ENCODE assay signal across 11 mouse cellular contexts in genomic region chr6:54819272-54819671, GRCm38 (mm10). TPM values are rescaled to one million over a fixed set of nuclear protein-coding genes. Genes with fewer than 3 reads are reported as not detected.
DNase-seq lines count a peak whose midpoint lies in the region; ATAC-seq and TF ChIP-seq lines count a peak whose summit lies in the region.
"Had no signal": no experiment of that assay in that cellular context is flagged by ENCODE, and none has a peak within 500 bp of the region (broad histone marks: within the 10 kb centered on the region; RNA-seq: fewer than 3 reads in every experiment).

No protein-coding gene starts in this region.

- peak overlapping the region in 2 of 3 experiments; percentile 16 to 70 for H3K4me3 ChIP-seq in CH12.LX (replicated peaks in 1 of 3; ENCODE audit: low read depth in 2 of 3, low read length in 2 of 3, poor library complexity in 1 of 3)
- peak overlapping the region; percentile 52 for H3K4me3 ChIP-seq in bone marrow macrophage, adult 2 months (ENCODE audit: insufficient read depth, low read length)
- H3K4me3 ChIP-seq in limb, embryonic 13.5 days: no peak overlapping the region
- H3K4me3 ChIP-seq: embryonic facial prominence, embryonic 15.5 days; limb, embryonic 15.5 days had no signal

- peaks cover 38% of the 10 kb centered on the region for H3K79me2 ChIP-seq in CH12.LX (replicated peaks; ENCODE audit: control insufficient read depth, extremely low read depth, insufficient read depth, poor library complexity, severe bottlenecking)

- no peak for TF ChIP-seq POLR2A in CH12.LX (IDR thresholded peaks at IDR 0.05; ENCODE audit: low read depth, low read length)
- no peak for TF ChIP-seq POLR2A in bone marrow macrophage, adult 2 months (IDR thresholded peaks at IDR 0.05; ENCODE audit: borderline replicate concordance, low read depth, low read length)

- peaks cover 5% of the 10 kb centered on the region for H3K9me3 ChIP-seq in CH12.LX (replicated peaks; ENCODE audit: low read length)
- H3K9me3 ChIP-seq in limb, embryonic 13.5 days: no peaks in the 10 kb centered on the region
- H3K9me3 ChIP-seq: embryonic facial prominence, embryonic 15.5 days; limb, embryonic 15.5 days had no signal

- dilution Hi-C loops in CH12.LX (cut with MboI; ENCODE audit: extremely low pct_ligation_motif_present, extremely low pct_unique_long_range_greater_than_20kb, low sequenced_read_pairs): no loop called here

- H3K4me2 ChIP-seq in CH12.LX (ENCODE audit: insufficient read depth, low read depth, poor library complexity, severe bottlenecking): peak overlapping the region; percentile 98
- peak overlapping the region; percentile 37; the same call in 1 of the 2 replicates for H3K4me2 ChIP-seq in limb, embryonic 13.5 days (replicated peaks)
- H3K4me2 ChIP-seq: embryonic facial prominence, embryonic 15.5 days; limb, embryonic 15.5 days had no signal

- no peak for TF ChIP-seq RAD21 in CH12.LX (IDR thresholded peaks at IDR 0.05; ENCODE audit: low read depth, low read length)

- peak; percentile 1 for DNase-seq in kidney, adult 11 months
- DNase-seq in kidney, postnatal 4 days: no peak
- DNase-seq in CH12.LX (ENCODE audit: extremely low read depth): no peak
- DNase-seq in cerebellum, postnatal 4 days (ENCODE audit: low spot score in 2 of 2): no peak
- no peak for DNase-seq in left cerebral cortex, postnatal 4 days
- no peak for DNase-seq in right cerebral cortex, adult 2 months (ENCODE audit: low spot score in 2 of 2)
- DNase-seq: kidney, postnatal 25 days had no signal

- ATAC-seq in limb, embryonic 13.5 days (ENCODE audit: low FRiP score, low read depth): no peak

- TF ChIP-seq EP300 in CH12.LX (IDR thresholded peaks at IDR 0.05; ENCODE audit: low read length): no peak

- TF ChIP-seq CTCF in CH12.LX (conservative IDR thresholded peaks at IDR 0.05 in 1 of 2, IDR thresholded peaks at IDR 0.05 in 1 of 2; ENCODE audit: low read depth in 2 of 2, low read length in 2 of 2): no peak
- no peak for TF ChIP-seq CTCF in bone marrow macrophage, adult 2 months (IDR thresholded peaks at IDR 0.05; ENCODE audit: low read depth, low read length)

- no peaks in the 10 kb centered on the region for H3K27me3 ChIP-seq in CH12.LX (replicated peaks)
- no peaks in the 10 kb centered on the region for H3K27me3 ChIP-seq in limb, embryonic 13.5 days
- H3K27me3 ChIP-seq: embryonic facial prominence, embryonic 15.5 days; limb, embryonic 15.5 days had no signal

- H3K9ac ChIP-seq in CH12.LX (ENCODE audit: insufficient read depth, low read depth): peak overlapping the region; percentile 56; the same call in 1 of the 2 replicates
- H3K9ac ChIP-seq in limb, embryonic 13.5 days: no peak overlapping the region
- H3K9ac ChIP-seq: embryonic facial prominence, embryonic 15.5 days; limb, embryonic 15.5 days had no signal

- intact Hi-C loops in left cerebral cortex, postnatal 4 days (cut with DNase I): loop anchor here (5.0 to 10.0 kb wide), 2 partner anchors 117 to 176 kb away; partner anchors contain the start of gene Ggct

- no peak overlapping the region for H3K27ac ChIP-seq in CH12.LX (ENCODE audit: insufficient read depth, low read depth)
- no peak overlapping the region for H3K27ac ChIP-seq in bone marrow macrophage, adult 2 months (ENCODE audit: insufficient read depth, low read depth, low read length)
- H3K27ac ChIP-seq in limb, embryonic 13.5 days: no peak overlapping the region
- H3K27ac ChIP-seq: embryonic facial prominence, embryonic 15.5 days; limb, embryonic 15.5 days had no signal

- 30% methylated on average over 4 of the region's 4 CpGs for WGBS in limb, embryonic 13.5 days

- peaks cover 0 to 29% of the 10 kb centered on the region in 2 experiments; a peak in 3 of 4 replicates for H3K4me1 ChIP-seq in CH12.LX (ENCODE audit: control insufficient read depth in 1 of 2, insufficient read depth in 2 of 2)
- H3K4me1 ChIP-seq in bone marrow macrophage, adult 2 months (ENCODE audit: control insufficient read depth, insufficient read depth, low read length): peaks cover 36% of the 10 kb centered on the region
- peaks cover 20% of the 10 kb centered on the region for H3K4me1 ChIP-seq in limb, embryonic 13.5 days

- in situ Hi-C loops in CH12.LX (cut with MboI; ENCODE audit: low pct_ligation_motif_present, low pct_unique_long_range_greater_than_20kb, low sequenced_read_pairs): loop anchor here (10.0 kb wide), 1 partner anchor 96 kb away; no protein-coding TSS in a partner anchor

- H3K36me3 ChIP-seq in CH12.LX (replicated peaks in 1 of 2; ENCODE audit: control insufficient read depth in 1 of 2, insufficient read depth in 1 of 2, low read length in 1 of 2): peaks cover 0 to 21% of the 10 kb centered on the region in 2 experiments
- H3K36me3 ChIP-seq in limb, embryonic 13.5 days: no peaks in the 10 kb centered on the region
- H3K36me3 ChIP-seq: embryonic facial prominence, embryonic 15.5 days; limb, embryonic 15.5 days had no signal

TF ChIP-seq in CH12.LX, 34 proteins besides CTCF, POLR2A, EP300 and RAD21:
- TF ChIP-seq BHLHE40 (IDR thresholded peaks at IDR 0.05; ENCODE audit: low read depth, low read length) (peak; percentile 75), TCF12 (IDR thresholded peaks at IDR 0.05; ENCODE audit: low read depth, low read length) (no peak)

RNA-seq across cellular contexts. Expression of gene Znrf2, which starts 2.6 kb away (rescaled TPM):
- total RNA-seq in CH12.LX (2012; rRNA removed): 18.3 and 21.6 TPM in 2 replicates
- total RNA-seq in CH12.LX (2014; rRNA removed): 26.9 and 27.1 TPM in 2 replicates
- 16.0 and 21.3 TPM in 2 replicates for polyA plus RNA-seq in CH12.LX (2012; ENCODE audit: insufficient read length, low read depth)
- 104 and 108 TPM in 2 replicates for polyA plus RNA-seq in bone marrow macrophage, adult 2 months (2012; ENCODE audit: insufficient read depth, insufficient read length, missing spikeins)
- polyA plus RNA-seq in limb, embryonic 13.5 days (2015; fragmentation: Nextera tagmentation; extraction: Ambion mirVana): 2.9 and 3.1 TPM in 2 replicates
- 10 to 100 TPM; 62.1 to 65.2 TPM for total RNA-seq in left cerebral cortex, postnatal 4 days (2021)
